Mouse (Mus musculus) forebrain, embryonic 14.5 days (tissue): ENCODE measurements around the gene Gm7792. TPM values are rescaled to one million over a fixed set of nuclear protein-coding genes. Genes with fewer than 3 reads are reported as not detected.
"Not testable (repeated sequence)": the region's sequence is repeated elsewhere in the genome, so short reads cannot be mapped to it uniquely, and the experiment has no call there.

Experiments
- ATAC-seq: fragments of 200-750 bp; cut with Nextera tagmentation; 2 replicates; pipeline ENCODE4 v1.8.0; 2017; ENCODE audit warnings: mild to moderate bottlenecking, moderate library complexity
- DNase-seq: peaks from one replicate; pipeline ENCODE4 v3.0.0-alpha.2; 2015; ENCODE audit warnings: low spot score
- H3K27ac ChIP-seq: fragments of 300-500 bp; sonication (generic); 2 replicates; pipeline ENCODE4 v1.5.1; 2014; ENCODE audit warnings: low read depth, mild to moderate bottlenecking, control low read depth, low read length, moderate library complexity
- H3K27me3 ChIP-seq: fragments of 300-500 bp; sonication (generic); replicated peaks from 2 replicates; pipeline ENCODE4 v1.6.1; 2014; ENCODE audit warnings: low read length, control low read depth, mixed read lengths; ENCODE audit not compliant: control insufficient read depth, insufficient read depth
- H3K36me3 ChIP-seq: fragments of 300-500 bp; sonication (generic); 2 replicates; pipeline ENCODE4 v1.6.1; 2014; ENCODE audit warnings: low read length, control low read depth; ENCODE audit not compliant: control insufficient read depth, insufficient read depth
- H3K4me1 ChIP-seq: fragments of 300-500 bp; sonication (generic); 2 replicates; pipeline ENCODE4 v1.6.1; 2014; ENCODE audit warnings: antibody characterized with exemption, low read length, control low read depth; ENCODE audit not compliant: control insufficient read depth, insufficient read depth
- H3K4me2 ChIP-seq: fragments of 300-500 bp; sonication (generic); 2 replicates; pipeline ENCODE4 v1.6.1; 2014; ENCODE audit warnings: mild to moderate bottlenecking, control low read depth, low read length
- H3K4me3 ChIP-seq: fragments of 300-500 bp; sonication (generic); 2 replicates; pipeline ENCODE4 v1.5.1; 2014; ENCODE audit warnings: low read depth, low read length, control low read depth
- H3K9ac ChIP-seq: fragments of 300-500 bp; sonication (generic); 2 replicates; pipeline ENCODE4 v1.6.1; 2014; ENCODE audit warnings: mild to moderate bottlenecking, low read length, control low read depth, moderate library complexity
- H3K9me3 ChIP-seq: fragments of 300-500 bp; sonication (generic); replicated peaks from 2 replicates; pipeline ENCODE4 v1.6.1; 2016; ENCODE audit warnings: low read length, control low read depth, mixed read lengths; ENCODE audit not compliant: control insufficient read depth
- WGBS: fragments of 180-500 bp; shearing (Covaris S2); extraction: QIAGEN DNeasy Blood & Tissue Kit; methylation state at CpG from one replicate; pipeline ENCODE4 v1.1.7; 2014; 5-methylcytosine and 5-hydroxymethylcytosine counted together
- polyA plus RNA-seq: library from polyadenylated mRNA; unstranded; fragments of >200 nt; fragmentation: Nextera tagmentation; extraction: Ambion mirVana; gene quantifications from 2 replicates; pipeline ENCODE4 v1.2.1, GENCODE M21; 2014

Gene Gm7792
- not detected in 2 replicates for polyA plus RNA-seq

- not testable (repeated sequence) for H3K9me3 ChIP-seq, H3K27ac ChIP-seq, H3K27me3 ChIP-seq, H3K36me3 ChIP-seq, H3K4me3 ChIP-seq, H3K9ac ChIP-seq, H3K4me1 ChIP-seq, ATAC-seq, H3K4me2 ChIP-seq, DNase-seq
- 83% methylated on average over 1 of the region's 2 CpGs for WGBS
Measured at GRCm38 (mm10) chr5:93843476-93843875, at the start of gene Gm7792. Gene Gm7792, plus strand, starts transcription at chr5:93843776.

Other genes with a start within 250 kb of the Gm7792 start
- not detected in 2 replicates for gene C87414, start 172.2 kb upstream of the Gm7792 start, polyA plus RNA-seq
- gene Gm16429, start 85.3 kb downstream of the Gm7792 start, polyA plus RNA-seq, result not detected in 2 replicates
- not detected in 2 replicates for gene BC061212, start 226.8 kb downstream of the Gm7792 start, polyA plus RNA-seq
- not detected in 2 replicates for gene Gm6351, start 232.6 kb downstream of the Gm7792 start, polyA plus RNA-seq